Mouse (Mus musculus) bone marrow, adult 2 months (tissue): ENCODE results near the gene Trappc3l. TPM values are rescaled to one million over a fixed set of nuclear protein-coding genes. Genes with fewer than 3 reads are reported as not detected.

Experiments used
- H3K27ac ChIP-seq: fragments of 200-500 bp; 2 replicates; pipeline ENCODE4 v1.5.1; 2012; ENCODE audit warnings: low read depth, mild to moderate bottlenecking, control low read depth, inconsistent platforms, low read length; ENCODE audit not compliant: control insufficient read depth, poor library complexity, insufficient read depth
- H3K4me1 ChIP-seq: fragments of 200-500 bp; 2 replicates; pipeline ENCODE4 v1.6.1; 2011; ENCODE audit warnings: low read length; ENCODE audit not compliant: control insufficient read depth, insufficient read depth
- H3K4me3 ChIP-seq: fragments of 200-500 bp; replicated peaks from 2 replicates; pipeline ENCODE3; 2011; ENCODE audit warnings: mild to moderate bottlenecking, low read depth, low read length, control low read depth; ENCODE audit not compliant: control insufficient read depth
- CTCF ChIP-seq: fragments of 200-500 bp; IDR thresholded peaks from 2 replicates; pipeline ENCODE4 v1.5.1; 2011; ENCODE audit warnings: low read length, control low read depth; ENCODE audit not compliant: control insufficient read depth, insufficient read depth
- POLR2A ChIP-seq: fragments of 200-500 bp; IDR thresholded peaks from 2 replicates; pipeline ENCODE4 v1.6.1; 2011; ENCODE audit warnings: low read depth, mild to moderate bottlenecking, control low read depth, low read length, borderline replicate concordance; ENCODE audit not compliant: control insufficient read depth
- WGBS: fragments of 180-500 bp; shearing (Covaris S2); methylation state at CpG from one replicate; pipeline ENCODE4 v1.1.7; 2018; 5-methylcytosine and 5-hydroxymethylcytosine counted together
- polyA plus RNA-seq: library from polyadenylated mRNA; stranded (reverse); fragments of >200 nt; gene quantifications from 2 replicates; pipeline ENCODE4 v1.2.4, GENCODE M21; 2011; ENCODE audit warnings: low replicate concordance; ENCODE audit not compliant: missing spikeins, insufficient read depth, insufficient read length

The Trappc3l gene
- polyA plus RNA-seq, 1 experiment, result not detected

DNA sequence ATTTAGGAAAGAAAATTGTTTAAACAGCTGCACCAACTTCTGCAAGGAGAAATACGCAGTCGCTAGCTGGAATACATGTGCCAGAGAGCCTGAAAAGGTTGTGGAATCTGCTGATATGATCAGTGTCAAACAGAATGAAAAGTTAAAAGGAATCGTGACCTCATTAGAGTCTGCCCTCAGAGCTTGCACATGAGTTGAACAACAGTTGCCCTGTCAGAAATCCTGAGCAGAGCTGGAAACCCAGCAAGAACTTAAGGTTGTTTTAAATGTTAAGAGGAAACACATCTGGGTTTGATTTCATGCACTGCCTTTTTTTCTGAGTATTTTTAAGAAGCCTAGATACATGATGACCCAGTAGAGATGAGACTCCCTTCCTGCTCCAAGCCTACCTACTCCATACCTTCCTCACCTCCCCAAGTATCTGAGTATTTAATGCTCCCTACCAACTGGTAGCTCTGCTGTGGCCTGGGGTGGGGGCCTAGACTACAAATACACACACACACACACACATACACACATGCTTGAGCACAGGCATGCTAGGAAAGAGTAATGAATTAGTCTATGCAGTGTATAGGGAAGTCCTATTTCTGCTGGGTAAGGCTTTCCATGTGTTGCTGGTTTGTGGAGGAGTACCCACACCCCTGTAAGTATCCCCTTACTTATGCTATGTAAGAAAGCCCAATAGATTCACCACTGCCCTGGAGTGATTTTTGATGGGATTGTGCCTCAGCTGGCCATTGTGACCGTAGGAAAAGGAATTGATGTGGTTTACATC is 74.8 kb downstream of the Trappc3l start:
- Histone ChIP-seq H3K27ac (no peak overlapping the region), H3K4me1 (no peaks in the 10 kb centered on the region), H3K4me3 (no peak overlapping the region)
- TF ChIP-seq POLR2A, result no peak
- no peak for TF ChIP-seq CTCF
- WGBS, result 78% methylated on average over 4 of the region's 4 CpGs

DNA sequence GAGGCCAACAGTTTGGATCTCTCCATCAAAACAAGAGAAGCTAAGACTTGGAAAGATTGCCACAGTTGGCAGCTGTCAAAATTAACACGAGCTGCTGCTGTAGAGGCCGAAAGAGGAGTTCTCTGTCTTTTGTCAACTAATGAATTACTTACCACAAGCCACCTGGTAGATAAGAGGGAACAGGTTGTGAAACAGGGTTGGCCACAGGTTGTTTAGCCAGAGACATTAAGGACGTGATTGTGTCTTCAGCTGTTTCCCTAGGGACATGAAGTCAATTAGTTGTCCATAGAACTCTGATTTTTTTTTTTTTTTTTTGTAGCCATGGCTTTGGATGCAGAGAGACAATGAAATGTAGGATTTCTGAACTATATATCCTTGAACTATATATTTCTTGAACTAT is 79.7 kb downstream of the Trappc3l start:
- Histone ChIP-seq H3K4me3 (no peak overlapping the region), H3K4me1 (no peaks in the 10 kb centered on the region; the same call in 1 of the 2 replicates), H3K27ac (no peak overlapping the region)
- TF ChIP-seq POLR2A (no peak), CTCF (no peak)
- 43% methylated on average over 3 of the region's 3 CpGs for WGBS

DNA sequence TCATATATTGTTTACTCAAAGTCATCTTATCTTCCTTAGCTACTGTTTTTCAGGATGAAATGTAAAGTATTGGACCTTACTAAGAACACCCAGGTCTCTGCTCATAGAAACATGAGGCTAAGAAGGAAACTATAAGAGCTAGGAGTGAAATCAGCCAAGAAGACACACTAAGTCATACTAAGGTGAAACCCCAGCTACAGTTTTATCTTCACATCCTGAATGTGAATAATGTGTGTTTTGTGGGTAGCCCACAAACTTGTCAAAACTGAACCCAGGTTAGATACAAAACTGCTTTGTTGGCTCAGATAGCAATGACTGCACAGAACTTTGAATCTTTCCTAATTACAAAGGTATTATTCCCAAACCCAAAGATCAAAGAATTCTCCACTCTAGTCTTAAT is 80.4 kb downstream of the Trappc3l start:
- Histone ChIP-seq H3K4me3 (no peak overlapping the region), H3K27ac (no peak overlapping the region), H3K4me1 (no peaks in the 10 kb centered on the region; the same call in 1 of the 2 replicates)
- TF ChIP-seq CTCF (no peak), POLR2A (no peak)

DNA sequence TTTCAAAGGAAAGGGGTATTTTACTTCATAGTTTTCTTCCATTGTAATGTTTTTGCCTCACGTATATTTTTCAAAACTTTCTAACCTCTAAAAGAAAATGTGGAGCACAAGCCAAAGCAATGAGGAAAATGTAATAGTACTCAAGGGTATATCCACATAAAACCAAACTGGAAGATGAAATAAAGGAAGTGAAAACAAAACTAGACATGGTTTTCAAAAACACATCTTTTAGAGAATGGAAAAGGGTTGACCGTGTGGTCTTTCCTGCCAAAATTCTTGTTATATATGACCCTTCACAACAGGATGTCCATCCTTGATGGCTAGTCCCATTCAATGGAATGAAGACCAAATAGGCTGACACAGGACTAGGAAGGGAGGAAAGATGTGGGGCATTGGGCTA is 81.0 kb downstream of the Trappc3l start:
- Histone ChIP-seq H3K27ac (no peak overlapping the region), H3K4me1 (no peaks in the 10 kb centered on the region; the same call in 1 of the 2 replicates), H3K4me3 (no peak overlapping the region)
- WGBS, result 63% methylated on average over 2 of the region's 2 CpGs
- no peak for TF ChIP-seq CTCF
- TF ChIP-seq POLR2A, result no peak

DNA sequence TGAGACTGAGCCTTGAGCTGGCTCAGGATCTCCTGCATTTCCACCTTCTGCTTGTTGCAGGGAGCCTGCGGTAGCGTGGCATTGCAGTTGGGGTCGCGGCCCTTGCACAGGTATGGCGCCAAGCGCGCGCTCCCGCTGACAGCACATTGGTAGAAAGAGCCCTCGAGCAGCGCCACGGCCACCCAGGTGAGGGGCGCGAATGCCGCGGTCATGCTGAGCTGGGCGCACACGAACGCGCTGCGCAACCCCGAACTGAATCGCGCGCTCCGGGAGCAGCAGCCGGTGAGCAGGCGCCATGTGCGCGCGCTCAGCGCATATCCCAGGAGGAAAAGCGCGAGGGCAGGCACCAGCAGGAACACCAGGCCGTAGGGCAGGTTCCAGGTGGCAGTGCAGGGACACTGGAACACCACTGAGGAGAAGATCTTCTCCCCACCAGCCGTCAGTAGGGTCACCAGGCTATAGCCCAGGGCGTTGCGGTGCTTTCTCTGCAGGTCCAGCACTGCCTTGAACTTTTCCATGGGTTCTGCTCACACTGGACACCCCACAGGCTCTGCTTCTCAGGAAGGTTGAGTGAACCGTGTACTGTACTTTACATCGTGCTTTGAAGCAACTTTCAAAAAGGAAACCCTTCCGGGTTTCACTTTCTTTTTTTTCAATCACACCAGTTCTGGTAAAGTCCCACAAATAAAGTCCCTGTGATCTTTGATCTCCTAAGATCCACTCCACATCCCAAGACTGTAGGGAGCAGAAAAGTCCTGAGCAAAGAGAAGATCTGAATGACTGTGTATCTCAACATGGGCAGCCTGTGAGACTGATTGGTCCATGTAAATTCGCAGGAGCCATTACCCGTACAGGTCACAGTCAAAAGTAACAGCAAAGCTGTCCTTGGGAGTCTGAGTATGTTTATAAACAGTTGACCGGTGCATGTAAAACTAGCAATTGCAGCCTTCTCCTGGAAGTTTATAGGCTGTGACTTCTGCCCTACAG is 90.3 kb downstream of the Trappc3l start, which contains the start of gene Calhm6:
TSS of gene Calhm6 (minus strand) at position 593 of the 987 bp plus-strand sequence.
- H3K4me1 ChIP-seq, result peaks cover 1% of the 10 kb centered on the region
- TF ChIP-seq CTCF, result no peak
- TF ChIP-seq POLR2A, result 0 out of 2 replicates have a peak, but pooled peaks have one; percentile 30
- peak within 1 kb of the TSS; percentile 73 for H3K27ac ChIP-seq
- 4% methylated on average over 44 of the region's 44 CpGs for WGBS
- H3K4me3 ChIP-seq, result peak within 1 kb of the TSS; percentile 93

DNA sequence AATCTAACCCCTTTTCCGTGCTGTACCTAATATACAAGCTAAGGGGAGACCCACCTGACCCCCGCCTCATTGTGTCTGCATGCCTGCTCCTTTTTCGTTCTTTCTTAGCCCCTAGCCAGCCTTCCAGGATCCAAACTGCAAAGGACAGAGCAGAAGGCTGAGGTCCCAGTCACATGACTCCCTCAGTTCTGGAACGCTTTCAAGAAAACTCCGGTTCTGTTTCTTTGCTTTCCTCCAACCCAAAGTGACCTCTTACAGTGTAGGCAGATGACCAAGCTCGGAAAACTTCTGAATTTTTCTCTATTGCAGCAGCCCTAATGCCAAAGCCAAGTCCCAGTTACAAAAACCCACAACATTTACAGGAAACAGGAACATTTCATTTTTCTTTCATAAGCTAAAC is 91.0 kb downstream of the Trappc3l start:
- WGBS, result 36% methylated on average over 6 of the region's 6 CpGs
- no peak overlapping the region for H3K4me3 ChIP-seq
- H3K4me1 ChIP-seq, result peaks cover 1% of the 10 kb centered on the region
- peak overlapping the region; percentile 32; the same call in 1 of the 2 replicates for H3K27ac ChIP-seq
- TF ChIP-seq CTCF, result no peak
- no peak for TF ChIP-seq POLR2A

DNA sequence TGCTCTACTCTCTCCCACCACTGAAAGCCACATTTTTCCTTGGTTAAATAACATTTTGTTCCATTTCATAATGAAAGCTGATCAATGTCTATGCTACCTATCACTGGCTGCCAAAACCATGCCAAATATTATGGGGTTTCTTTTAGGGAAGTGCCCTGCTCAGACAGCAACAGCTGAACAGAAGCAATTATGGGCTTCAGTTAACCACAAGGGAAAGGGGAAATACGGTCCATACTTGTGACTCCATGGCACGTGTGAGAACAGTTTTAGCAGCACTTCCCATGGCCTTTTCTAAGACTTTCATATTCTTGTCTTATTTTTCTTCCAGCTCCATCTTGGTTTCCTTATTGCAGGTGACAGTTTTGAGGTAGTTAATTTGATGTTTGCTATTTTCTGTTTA is 94.0 kb downstream of the Trappc3l start:
- Histone ChIP-seq H3K4me3 (no peak overlapping the region), H3K27ac (no peak overlapping the region)
- WGBS, result 2% methylated on average over 2 of the region's 2 CpGs

DNA sequence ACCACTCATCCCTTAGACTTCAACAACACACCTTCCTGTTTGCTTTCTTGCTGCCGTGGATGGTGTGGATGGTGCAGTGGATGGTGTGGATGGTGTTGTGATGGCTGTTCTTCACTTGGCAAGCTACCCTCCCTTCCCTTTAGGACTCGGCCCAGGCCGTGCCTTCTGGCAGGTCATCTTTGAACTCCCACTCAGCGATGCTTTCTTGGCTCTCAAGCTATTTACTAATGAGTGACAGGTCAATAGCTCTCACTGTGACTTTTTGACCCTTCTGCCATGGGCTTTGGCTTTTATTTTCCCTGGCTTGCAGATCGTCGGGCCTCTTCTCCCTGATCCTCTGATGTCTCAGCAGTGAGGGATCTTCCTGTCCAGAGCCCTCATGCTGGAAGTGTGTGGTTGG is 99.0 kb downstream of the Trappc3l start:
- Histone ChIP-seq H3K4me1 (no peaks in the 10 kb centered on the region; the same call in 1 of the 2 replicates), H3K27ac (no peak overlapping the region), H3K4me3 (no peak overlapping the region)
- TF ChIP-seq CTCF (no peak), POLR2A (no peak)
- 82% methylated on average over 6 of the region's 6 CpGs for WGBS

More for the DNA sequence above, 94.0 kb downstream of the Trappc3l start:
- H3K4me1 ChIP-seq, result peaks cover 1% of the 10 kb centered on the region
- TF ChIP-seq POLR2A (no peak), CTCF (no peak)
